Mouse (Mus musculus) stomach, embryonic 15.5 days (tissue): ENCODE measurements around the gene Chac2. TPM values are rescaled to one million over a fixed set of nuclear protein-coding genes. Genes with fewer than 3 reads are reported as not detected.

Experiments
- ATAC-seq: fragments of 200-750 bp; cut with Nextera tagmentation; 2 replicates; pipeline ENCODE4 v1.8.0; 2017; ENCODE audit warnings: low read depth, moderate number of reproducible peaks, moderate TSS enrichment; ENCODE audit not compliant: insufficient read depth, low FRiP score
- H3K27ac ChIP-seq: fragments of 300-500 bp; sonication (generic); 2 replicates; pipeline ENCODE4 v1.5.1; 2015; ENCODE audit warnings: mild to moderate bottlenecking, inconsistent platforms
- H3K27me3 ChIP-seq: fragments of 300-500 bp; sonication (generic); replicated peaks from 2 replicates; pipeline ENCODE4 v1.6.1; 2015; ENCODE audit warnings: inconsistent platforms
- H3K36me3 ChIP-seq: fragments of 300-500 bp; sonication (generic); 2 replicates; pipeline ENCODE4 v1.6.1; 2015; ENCODE audit warnings: inconsistent platforms
- H3K4me1 ChIP-seq: fragments of 300-500 bp; sonication (generic); 2 replicates; pipeline ENCODE4 v1.6.1; 2015; ENCODE audit warnings: inconsistent platforms
- H3K4me2 ChIP-seq: fragments of 300-500 bp; sonication (generic); 2 replicates; pipeline ENCODE4 v1.6.1; 2015; ENCODE audit warnings: mild to moderate bottlenecking, inconsistent platforms
- H3K4me3 ChIP-seq: fragments of 300-500 bp; sonication (generic); replicated peaks from 2 replicates; pipeline ENCODE4 v1.5.1; 2015; ENCODE audit warnings: inconsistent platforms
- H3K9ac ChIP-seq: fragments of 300-500 bp; sonication (generic); 2 replicates; pipeline ENCODE4 v1.6.1; 2015; ENCODE audit warnings: inconsistent platforms
- H3K9me3 ChIP-seq: fragments of 300-500 bp; sonication (generic); 2 replicates; pipeline ENCODE4 v1.6.1; 2016; ENCODE audit warnings: inconsistent platforms
- WGBS: fragments of 180-500 bp; shearing (Covaris S2); methylation state at CpG from one replicate; pipeline ENCODE4 v1.1.7; 2015; 5-methylcytosine and 5-hydroxymethylcytosine counted together
- polyA plus RNA-seq: library from polyadenylated mRNA; unstranded; fragments of >200 nt; fragmentation: Nextera tagmentation; extraction: Ambion mirVana; gene quantifications from 2 replicates; pipeline ENCODE4 v1.2.1, GENCODE M21; 2015

Gene Chac2
- polyA plus RNA-seq, 1 experiment from 2014 or later: 36.7 TPM

GRCm38 (mm10) chr11:30953469-30954154, 32.5 kb downstream of the Chac2 start:
- H3K27ac ChIP-seq: peak overlapping the region; percentile 86
- WGBS: under 1% methylated on average over 25 of the region's 32 CpGs
- 0 out of 2 replicates have a peak, but pooled peaks cover 4% of the 10 kb centered on the region for H3K36me3 ChIP-seq
- no peaks in the 10 kb centered on the region for H3K4me1 ChIP-seq
- no peaks in the 10 kb centered on the region for H3K9me3 ChIP-seq
- ATAC-seq: peak; percentile 86
- H3K27me3 ChIP-seq: no peaks in the 10 kb centered on the region
- H3K4me2 ChIP-seq: peak overlapping the region; percentile 58
- peak overlapping the region; percentile 85 for H3K4me3 ChIP-seq
- H3K9ac ChIP-seq: peak overlapping the region; percentile 83; the same call in 1 of the 2 replicates

- ATAC-seq: no peak
These were observed 33.3 kb downstream of the Chac2 start for GRCm38 (mm10) chr11:30952829-30953228.

GRCm38 (mm10) chr11:30943522-30943921, 42.6 kb downstream of the Chac2 start:
- Histone ChIP-seq H3K9ac (no peak overlapping the region), H3K9me3 (no peaks in the 10 kb centered on the region), H3K36me3 (peaks cover 37% of the 10 kb centered on the region), H3K4me2 (no peak overlapping the region), H3K27ac (no peak overlapping the region), H3K4me3 (no peak overlapping the region), H3K4me1 (no peaks in the 10 kb centered on the region), H3K27me3 (no peaks in the 10 kb centered on the region)
- 95% methylated on average over 2 of the region's 2 CpGs for WGBS
- ATAC-seq: no peak

More at GRCm38 (mm10) chr11:30952829-30953228, 33.3 kb downstream of the Chac2 start:
- H3K4me3 ChIP-seq: peak overlapping the region; percentile 85
- no peaks in the 10 kb centered on the region for H3K4me1 ChIP-seq
- no peak overlapping the region for H3K9ac ChIP-seq
- H3K9me3 ChIP-seq: no peaks in the 10 kb centered on the region
- peak overlapping the region; percentile 58 for H3K4me2 ChIP-seq
- H3K36me3 ChIP-seq: 0 out of 2 replicates have a peak, but pooled peaks cover 8% of the 10 kb centered on the region
- H3K27ac ChIP-seq: no peak overlapping the region
- whole genome bisulfite sequencing: 33% methylated on average over 5 of the region's 5 CpGs
- H3K27me3 ChIP-seq: no peaks in the 10 kb centered on the region

DNA sequence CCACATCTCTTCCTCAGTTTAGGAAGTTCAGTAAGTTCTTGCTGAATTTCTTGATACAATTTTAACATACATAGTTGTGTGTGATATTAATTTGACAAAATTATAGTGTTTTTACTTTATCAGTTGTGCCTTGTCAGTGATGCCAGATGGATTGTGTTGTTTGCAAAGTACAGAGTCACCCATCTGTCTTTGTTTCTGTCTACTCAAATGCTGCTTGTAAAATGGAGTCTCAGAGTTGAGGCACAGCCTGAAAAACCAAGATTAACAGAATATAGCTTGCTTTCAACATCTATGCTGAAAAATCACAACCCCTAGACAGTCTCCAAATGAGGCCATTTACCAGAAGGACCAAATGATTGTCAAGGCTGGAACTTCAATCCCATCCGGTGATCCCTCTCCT, 57.7 kb downstream of the Chac2 start:
- no peak overlapping the region for H3K4me3 ChIP-seq
- whole genome bisulfite sequencing: 88% methylated on average over 1 of the region's 1 CpGs
- H3K9ac ChIP-seq: no peak overlapping the region
- peaks cover 9% of the 10 kb centered on the region for H3K36me3 ChIP-seq
- H3K27me3 ChIP-seq: no peaks in the 10 kb centered on the region
- H3K27ac ChIP-seq: no peak overlapping the region
- no peak overlapping the region for H3K4me2 ChIP-seq
- no peaks in the 10 kb centered on the region for H3K9me3 ChIP-seq
- H3K4me1 ChIP-seq: no peaks in the 10 kb centered on the region
- ATAC-seq: no peak

GRCm38 (mm10) chr11:30928079-30928478, 58.1 kb downstream of the Chac2 start:
- no peaks in the 10 kb centered on the region for H3K4me1 ChIP-seq
- no peak for ATAC-seq
- no peak overlapping the region for H3K27ac ChIP-seq
- H3K36me3 ChIP-seq: peaks cover 9% of the 10 kb centered on the region
- no peaks in the 10 kb centered on the region for H3K27me3 ChIP-seq
- no peak overlapping the region for H3K4me3 ChIP-seq
- H3K4me2 ChIP-seq: no peak overlapping the region
- no peaks in the 10 kb centered on the region for H3K9me3 ChIP-seq
- H3K9ac ChIP-seq: no peak overlapping the region

Other genes with a start within 250 kb of the Chac2 start
- gene Psme4, start 214.6 kb downstream of the Chac2 start, polyA plus RNA-seq: 17.1 and 17.3 TPM in 2 replicates
- 0.21 and 0.37 TPM in 2 replicates for gene Gpr75, start 101.0 kb downstream of the Chac2 start, polyA plus RNA-seq
- 25.9 and 27.6 TPM in 2 replicates for gene Asb3, start 100.9 kb downstream of the Chac2 start, polyA plus RNA-seq
- 11.5 and 12.4 TPM in 2 replicates for gene Erlec1, start 32.0 kb downstream of the Chac2 start, polyA plus RNA-seq
- not detected in 2 replicates for gene Gm17332, start 196.1 kb upstream of the Chac2 start, polyA plus RNA-seq